In the genomic region with DNA sequence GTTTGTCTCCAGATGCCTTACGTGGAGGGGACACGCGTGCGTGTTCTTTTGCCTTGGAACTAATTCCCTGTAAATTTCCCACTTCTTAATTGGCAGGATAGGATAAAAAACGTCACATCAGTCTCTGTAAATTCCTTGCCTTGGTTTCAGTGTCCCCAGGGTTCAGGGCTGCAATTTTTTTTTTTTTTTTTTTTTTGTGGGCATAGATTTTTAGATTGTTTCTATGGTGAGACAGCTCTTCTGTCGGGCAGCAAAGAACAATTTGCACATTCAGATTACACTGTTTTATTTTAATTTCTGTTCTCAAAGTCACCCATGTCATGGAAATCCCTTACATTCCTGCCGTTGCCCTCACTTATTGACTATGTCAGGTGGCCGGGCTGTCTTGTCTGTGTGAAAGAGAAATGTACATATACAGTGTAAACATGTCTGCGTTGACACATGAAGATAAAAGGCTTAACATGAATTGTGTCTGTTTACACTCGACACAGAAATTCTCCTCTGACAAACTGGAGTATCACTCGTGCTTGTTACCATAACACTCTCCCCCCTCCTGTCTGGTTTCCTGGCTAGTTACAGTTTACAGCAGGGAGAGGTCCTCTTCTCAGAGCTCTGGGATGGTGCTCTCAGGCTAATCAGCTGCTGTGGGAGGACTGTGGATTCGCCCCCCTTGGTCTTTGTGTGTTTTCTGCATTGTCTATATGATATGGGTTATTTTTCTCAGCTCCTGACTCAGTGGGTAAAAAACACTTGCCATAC, we compare ENCODE assay signal across 20 mouse cellular contexts. TPM values are rescaled to one million over a fixed set of nuclear protein-coding genes. Genes with fewer than 3 reads are reported as not detected.
DNase-seq lines count a peak whose midpoint lies in the region; ATAC-seq and TF ChIP-seq lines count a peak whose summit lies in the region.
"Had no signal": no experiment of that assay in that cellular context is flagged by ENCODE, and none has a peak within 500 bp of the region (broad histone marks: within the 10 kb centered on the region; RNA-seq: fewer than 3 reads in every experiment).

No protein-coding gene starts in this region.

- no peak overlapping the region for H3K9ac ChIP-seq in midbrain, embryonic 11.5 days (ENCODE audit: low read length)
- no peak overlapping the region for H3K9ac ChIP-seq in midbrain, embryonic 15.5 days
- H3K9ac ChIP-seq: forebrain, embryonic 15.5 days; hindbrain, embryonic 15.5 days; liver, embryonic 15.5 days had no signal

- 0 out of 2 replicates have a peak overlapping the region, but pooled peaks have one; percentile 7 for H3K27ac ChIP-seq in heart, embryonic 10.5 days
- H3K27ac ChIP-seq in layer of hippocampus, adult 2 months: peak overlapping the region; percentile 4; the same call in 1 of the 2 replicates
- no peak overlapping the region for H3K27ac ChIP-seq in midbrain, embryonic 11.5 days (ENCODE audit: low read depth, low read length)
- no peak overlapping the region for H3K27ac ChIP-seq in midbrain, embryonic 10.5 days (replicated peaks)
- H3K27ac ChIP-seq in midbrain, embryonic 15.5 days: 0 out of 2 replicates have a peak overlapping the region, but pooled peaks have one; percentile 27
- H3K27ac ChIP-seq: forebrain, embryonic 15.5 days; hindbrain, embryonic 15.5 days; liver, embryonic 15.5 days had no signal

- peaks cover 76% of the 10 kb centered on the region for H3K4me1 ChIP-seq in heart, embryonic 10.5 days
- H3K4me1 ChIP-seq in midbrain, embryonic 11.5 days (ENCODE audit: control insufficient read depth, insufficient read depth, low read length): peaks cover 2% of the 10 kb centered on the region; the same call in 1 of the 2 replicates
- peaks cover 47% of the 10 kb centered on the region for H3K4me1 ChIP-seq in midbrain, embryonic 10.5 days
- peaks cover 36% of the 10 kb centered on the region for H3K4me1 ChIP-seq in midbrain, embryonic 15.5 days

- no peaks in the 10 kb centered on the region for H3K27me3 ChIP-seq in heart, embryonic 10.5 days (ENCODE audit: insufficient read depth, poor library complexity, severe bottlenecking)
- no peaks in the 10 kb centered on the region for H3K27me3 ChIP-seq in midbrain, embryonic 11.5 days (ENCODE audit: control insufficient read depth, insufficient read depth, low read length)
- no peaks in the 10 kb centered on the region for H3K27me3 ChIP-seq in midbrain, embryonic 10.5 days (ENCODE audit: low read depth, poor library complexity, severe bottlenecking)
- no peaks in the 10 kb centered on the region for H3K27me3 ChIP-seq in midbrain, embryonic 15.5 days (replicated peaks)
- H3K27me3 ChIP-seq: forebrain, embryonic 15.5 days; hindbrain, embryonic 15.5 days; liver, embryonic 15.5 days had no signal

- intact Hi-C loops in heart, postnatal 10 days (cut with DNase I): no loop called here

- H3K36me3 ChIP-seq in heart, embryonic 10.5 days: peaks cover 7% of the 10 kb centered on the region; the same call in 1 of the 2 replicates
- no peaks in the 10 kb centered on the region for H3K36me3 ChIP-seq in midbrain, embryonic 11.5 days (ENCODE audit: control insufficient read depth, insufficient read depth, low read length)
- peaks cover 15% of the 10 kb centered on the region for H3K36me3 ChIP-seq in midbrain, embryonic 10.5 days
- no peaks in the 10 kb centered on the region for H3K36me3 ChIP-seq in midbrain, embryonic 15.5 days (replicated peaks)
- H3K36me3 ChIP-seq: forebrain, embryonic 15.5 days; hindbrain, embryonic 15.5 days; liver, embryonic 15.5 days had no signal

- 0 out of 2 replicates have a peak, but pooled peaks have one; percentile 27 for ATAC-seq in midbrain, embryonic 11.5 days (ENCODE audit: low FRiP score)
- no peak for ATAC-seq in midbrain, embryonic 15.5 days (replicated peaks)

- H3K4me2 ChIP-seq in midbrain, embryonic 11.5 days: no peak overlapping the region
- no peak overlapping the region for H3K4me2 ChIP-seq in midbrain, embryonic 15.5 days
- H3K4me2 ChIP-seq: forebrain, embryonic 15.5 days; hindbrain, embryonic 15.5 days; liver, embryonic 15.5 days had no signal

- DNase-seq in heart, embryonic 10.5 days (ENCODE audit: low spot score): no peak
- no peak for DNase-seq in heart, postnatal 10 days
- DNase-seq in layer of hippocampus, adult 2 months (ENCODE audit: low spot score in 2 of 2): no peak
- DNase-seq in layer of hippocampus, postnatal 10 days (ENCODE audit: low spot score in 2 of 2): no peak
- no peak for DNase-seq in midbrain, embryonic 11.5 days (ENCODE audit: low spot score, missing footprints)
- no peak for DNase-seq in midbrain, embryonic 10.5 days (ENCODE audit: low spot score)
- no peak for DNase-seq in cerebellum, adult 18-20 months
- DNase-seq: adrenal gland, adult 2 months; cerebellum, adult 11-12 months; cerebellum, postnatal 36 days; gastrocnemius, postnatal 36 days; heart, postnatal 14 days; kidney, adult 9 months; layer of hippocampus, postnatal 36 days; spleen, adult 18-20 months had no signal

- TF ChIP-seq CTCF in layer of hippocampus, adult 2 months (conservative IDR thresholded peaks at IDR 0.05): no peak

- H3K4me3 ChIP-seq in heart, embryonic 10.5 days: no peak overlapping the region
- H3K4me3 ChIP-seq in layer of hippocampus, adult 2 months: no peak overlapping the region
- no peak overlapping the region for H3K4me3 ChIP-seq in midbrain, embryonic 11.5 days (ENCODE audit: low read depth, low read length)
- H3K4me3 ChIP-seq in midbrain, embryonic 10.5 days: no peak overlapping the region
- H3K4me3 ChIP-seq in midbrain, embryonic 15.5 days: no peak overlapping the region
- H3K4me3 ChIP-seq: erythroblast, embryonic 14.5 days; forebrain, embryonic 15.5 days; hindbrain, embryonic 15.5 days; liver, embryonic 15.5 days had no signal

- no peaks in the 10 kb centered on the region for H3K9me3 ChIP-seq in heart, embryonic 10.5 days
- no peaks in the 10 kb centered on the region for H3K9me3 ChIP-seq in midbrain, embryonic 11.5 days (ENCODE audit: control insufficient read depth, low read length)
- no peaks in the 10 kb centered on the region for H3K9me3 ChIP-seq in midbrain, embryonic 10.5 days (replicated peaks)
- no peaks in the 10 kb centered on the region for H3K9me3 ChIP-seq in midbrain, embryonic 15.5 days
- H3K9me3 ChIP-seq: forebrain, embryonic 15.5 days; hindbrain, embryonic 15.5 days; liver, embryonic 15.5 days had no signal

- 52% methylated on average over 12 of the region's 12 CpGs for WGBS in heart, embryonic 10.5 days
- 69% methylated on average over 12 of the region's 12 CpGs for WGBS in midbrain, embryonic 11.5 days
- 79% methylated on average over 12 of the region's 12 CpGs for WGBS in midbrain, embryonic 10.5 days
- 41% methylated on average over 12 of the region's 12 CpGs for WGBS in midbrain, embryonic 15.5 days

RNA-seq across cellular contexts. Expression of a gene that starts 43.8 kb away (rescaled TPM):
- polyA plus RNA-seq in heart, embryonic 10.5 days (2016; fragmentation: Nextera tagmentation; extraction: Ambion mirVana): 17.2 and 24.9 TPM in 2 replicates
- 10 to 100 TPM; 29.4 to 31.0 TPM for total RNA-seq in heart, postnatal 10 days (2021)
- total RNA-seq in layer of hippocampus, adult 2 months (2021): 10 to 100 TPM; 47.5 to 47.8 TPM
- total RNA-seq in layer of hippocampus, postnatal 10 days (2021): 10 to 100 TPM; 34.3 to 34.5 TPM
- 20.0 and 20.8 TPM in 2 replicates for polyA plus RNA-seq in midbrain, embryonic 11.5 days (2014; fragmentation: Nextera tagmentation; extraction: Ambion mirVana)
- 17.0 and 21.6 TPM in 2 replicates for polyA plus RNA-seq in midbrain, embryonic 10.5 days (2016; fragmentation: Nextera tagmentation; extraction: Ambion mirVana)
- 27.1 and 27.8 TPM in 2 replicates for polyA plus RNA-seq in midbrain, embryonic 15.5 days (2015; fragmentation: Nextera tagmentation; extraction: Ambion mirVana)

Comparison
In these comparisons a context has a peak if more than half of its experiments do, and no peak if none do; other contexts are left out.
1. H3K27ac ChIP-seq: peak in heart, embryonic 10.5 days (single experiment), layer of hippocampus, adult 2 months (single experiment) and midbrain, embryonic 15.5 days (single experiment); none in midbrain, embryonic 11.5 days (single experiment) and midbrain, embryonic 10.5 days (single experiment).